Mouse (Mus musculus): Measurements from ENCODE around the gene Arnt2.

Gene Arnt2

DNA sequence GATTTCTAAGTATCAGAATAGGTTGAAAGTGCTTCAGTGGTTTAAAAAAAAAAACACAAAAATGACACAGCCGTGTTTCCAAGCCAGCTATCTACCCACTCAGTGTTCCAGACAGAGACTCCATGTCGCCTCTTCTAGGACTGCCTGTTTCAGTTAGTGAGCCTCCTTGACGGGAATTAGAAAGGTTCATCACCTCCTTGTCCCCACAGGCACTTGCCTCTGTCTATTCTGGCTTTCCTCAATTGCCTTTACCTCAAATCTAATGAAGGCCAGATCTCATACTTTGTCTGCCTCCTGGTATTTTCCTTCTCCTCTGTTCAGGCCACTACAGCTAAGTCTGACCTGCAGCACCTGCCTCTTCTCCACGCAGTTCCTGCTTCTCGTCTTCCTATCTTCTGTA, 1.7 kb downstream of the Arnt2 start:
- in situ Hi-C loops (cut with MboI; ENCODE audit: low pct_unique_long_range_greater_than_20kb in 1 of 2, low sequenced_read_pairs in 2 of 2, unreplicated experiment in 1 of 2), result no loop called here

DNA sequence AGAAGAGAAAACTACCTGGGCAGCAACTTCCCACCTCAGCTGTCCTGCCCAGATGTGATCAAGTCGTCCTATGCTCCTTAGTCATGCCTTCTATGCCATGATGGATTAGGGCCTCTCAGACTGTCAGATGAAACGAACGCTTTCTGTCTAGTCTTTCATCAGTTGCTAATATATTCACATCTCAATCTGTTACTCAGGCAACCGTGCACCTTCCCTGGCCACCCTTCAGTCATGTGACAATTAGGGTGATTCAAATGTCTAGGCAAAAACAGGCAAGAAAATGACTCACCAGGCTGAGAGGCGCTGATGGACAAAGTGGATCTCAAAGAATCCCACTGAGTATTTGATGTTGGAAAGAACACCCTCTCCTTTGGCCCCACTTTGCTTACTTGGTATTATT, 6.6 kb downstream of the Arnt2 start:
- in situ Hi-C loops (cut with MboI; ENCODE audit: low pct_unique_long_range_greater_than_20kb in 1 of 2, low sequenced_read_pairs in 2 of 2, unreplicated experiment in 1 of 2), result no loop called here

DNA sequence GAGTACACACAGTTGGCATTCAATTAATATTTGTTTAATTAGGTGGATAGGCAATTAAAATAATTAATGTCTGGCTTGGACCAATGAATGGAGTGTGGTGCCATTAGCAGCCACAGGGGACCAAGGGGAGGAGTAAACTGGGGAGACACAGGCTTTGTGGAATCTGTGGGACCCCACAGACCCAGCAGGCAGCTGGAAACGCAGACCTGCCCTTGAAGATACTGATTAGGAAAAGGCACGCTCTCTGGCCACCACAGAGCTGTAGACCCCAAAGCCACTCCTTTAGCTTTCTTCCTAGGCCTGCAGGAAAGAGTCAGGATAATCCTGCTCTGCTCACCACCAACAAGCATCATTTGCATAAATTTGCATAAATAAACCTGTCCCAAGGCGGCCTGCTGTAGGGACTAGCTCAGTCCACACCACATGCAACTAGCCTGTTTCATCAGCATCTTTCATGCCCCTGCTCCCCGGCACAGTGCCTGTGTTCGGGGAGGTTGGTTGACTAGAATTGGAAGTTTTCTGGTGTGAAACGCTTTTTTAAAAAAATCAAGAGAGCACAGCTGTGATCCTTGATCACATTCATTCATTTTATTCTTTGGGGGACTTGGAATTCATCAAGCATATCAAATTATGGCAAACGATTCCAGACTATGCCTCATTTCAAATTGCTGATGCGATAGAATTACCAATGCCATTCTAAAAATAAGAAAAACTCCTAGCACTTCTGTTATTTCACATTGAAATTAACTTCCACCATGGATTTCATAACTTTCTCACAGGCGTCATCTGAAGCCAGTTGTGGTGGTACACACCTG, 8.1 kb downstream of the Arnt2 start:
- in situ Hi-C loops (cut with MboI; ENCODE audit: low pct_unique_long_range_greater_than_20kb in 1 of 2, low sequenced_read_pairs in 2 of 2, unreplicated experiment in 1 of 2), result no loop called here

DNA sequence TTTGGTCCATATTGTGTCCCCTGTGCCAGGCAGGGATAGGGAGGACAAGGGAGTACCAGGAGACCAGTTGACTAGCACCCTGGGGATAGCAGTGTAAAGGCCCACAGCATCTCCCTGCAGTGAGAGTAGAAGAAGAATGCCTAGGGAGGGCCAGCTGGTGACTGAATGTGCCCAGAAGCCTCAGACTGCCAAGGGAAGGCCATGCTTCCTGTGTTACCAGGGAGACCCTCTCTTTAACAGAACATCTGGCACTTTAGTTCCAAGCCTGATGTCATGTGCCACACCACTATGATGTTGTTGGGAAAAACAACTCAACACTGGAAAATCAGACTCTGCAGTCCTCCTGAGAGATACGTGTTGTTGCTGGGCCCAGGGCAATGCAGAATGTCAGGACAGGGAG, 12.7 kb downstream of the Arnt2 start:
- in situ Hi-C loops (cut with MboI; ENCODE audit: low pct_unique_long_range_greater_than_20kb in 1 of 2, low sequenced_read_pairs in 2 of 2, unreplicated experiment in 1 of 2), result no loop called here

DNA sequence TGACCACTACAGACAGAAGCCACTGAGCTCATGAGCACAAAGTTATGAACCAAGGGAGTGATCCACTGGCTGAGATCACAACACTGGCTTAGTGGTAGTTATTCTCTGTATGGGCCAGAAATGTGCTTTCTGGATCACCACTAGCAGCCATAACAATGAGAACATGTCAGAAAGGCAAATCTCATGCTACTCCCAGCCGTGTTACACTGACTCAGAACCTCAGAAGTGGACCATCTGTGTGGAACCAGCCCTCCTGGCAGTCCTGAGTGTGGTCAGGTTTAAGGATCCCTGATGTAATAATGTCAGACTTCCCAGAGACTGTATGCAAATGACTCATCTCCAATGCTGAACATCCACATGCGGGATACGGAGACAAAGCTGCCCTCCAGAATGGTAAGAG, 13.4 kb downstream of the Arnt2 start:
- in situ Hi-C loops (cut with MboI; ENCODE audit: low pct_unique_long_range_greater_than_20kb in 1 of 2, low sequenced_read_pairs in 2 of 2, unreplicated experiment in 1 of 2), result no loop called here

DNA sequence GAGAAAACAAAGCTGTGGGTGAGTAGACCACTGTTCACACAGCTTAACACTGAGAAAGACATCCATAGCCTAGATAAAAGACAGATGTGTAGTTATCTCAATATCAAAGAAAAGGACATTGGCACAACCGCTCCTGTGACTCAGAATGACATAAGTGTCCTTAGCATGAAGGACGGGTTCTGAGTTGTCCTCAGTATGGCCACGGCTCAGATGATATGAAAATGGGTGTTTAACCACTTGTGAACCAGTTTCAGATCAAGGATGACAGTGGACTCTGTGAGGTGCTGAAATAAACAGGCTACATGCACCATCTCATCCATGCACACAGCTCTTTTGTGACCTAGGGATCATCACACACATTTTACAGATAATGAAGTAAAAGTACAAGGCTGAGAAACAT, 22.1 kb downstream of the Arnt2 start:
- in situ Hi-C loops (cut with MboI; ENCODE audit: low pct_unique_long_range_greater_than_20kb in 1 of 2, low sequenced_read_pairs in 2 of 2, unreplicated experiment in 1 of 2), result no loop called here

DNA sequence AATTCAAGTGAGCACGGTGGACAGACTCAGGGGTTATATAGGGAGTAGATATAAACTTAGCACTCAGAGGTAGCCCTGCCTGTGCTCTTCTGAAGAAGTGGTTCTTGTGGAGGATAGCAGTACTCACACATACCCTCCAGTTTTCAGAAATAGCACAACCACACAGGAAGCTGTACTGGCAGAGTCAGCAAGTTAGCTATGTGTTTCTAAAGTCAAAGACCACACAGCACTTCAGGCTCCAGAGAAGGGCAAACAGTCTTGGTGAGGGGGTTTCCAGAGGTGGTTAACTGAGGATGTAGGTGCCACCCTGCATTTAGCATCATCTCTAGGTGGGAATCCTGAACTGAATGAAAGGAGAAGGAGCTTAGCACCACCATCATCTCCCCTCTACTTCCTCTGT, 23.5 kb downstream of the Arnt2 start:
- in situ Hi-C loops (cut with MboI; ENCODE audit: low pct_unique_long_range_greater_than_20kb in 1 of 2, low sequenced_read_pairs in 2 of 2, unreplicated experiment in 1 of 2), result no loop called here

DNA sequence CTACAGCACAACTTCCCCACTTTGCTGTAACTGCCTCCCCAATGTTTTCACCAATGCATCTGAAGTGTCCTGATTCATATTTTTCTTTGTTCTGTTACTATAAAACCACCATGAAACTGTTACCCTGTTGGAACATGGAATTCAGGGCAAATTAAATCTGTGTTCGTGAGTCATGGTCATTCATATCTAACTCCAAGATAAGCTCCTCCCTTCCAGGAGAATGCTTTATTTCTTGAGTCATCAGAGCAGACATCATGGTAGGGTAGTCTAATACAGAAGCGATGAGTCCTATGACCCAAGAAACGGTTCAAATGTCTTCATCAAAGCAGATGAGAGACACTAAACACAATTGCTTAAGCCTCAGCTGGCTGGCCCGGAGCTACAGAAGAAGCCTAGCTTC, 25.2 kb downstream of the Arnt2 start:
- in situ Hi-C loops (cut with MboI; ENCODE audit: low pct_unique_long_range_greater_than_20kb in 1 of 2, low sequenced_read_pairs in 2 of 2, unreplicated experiment in 1 of 2), result no loop called here

DNA sequence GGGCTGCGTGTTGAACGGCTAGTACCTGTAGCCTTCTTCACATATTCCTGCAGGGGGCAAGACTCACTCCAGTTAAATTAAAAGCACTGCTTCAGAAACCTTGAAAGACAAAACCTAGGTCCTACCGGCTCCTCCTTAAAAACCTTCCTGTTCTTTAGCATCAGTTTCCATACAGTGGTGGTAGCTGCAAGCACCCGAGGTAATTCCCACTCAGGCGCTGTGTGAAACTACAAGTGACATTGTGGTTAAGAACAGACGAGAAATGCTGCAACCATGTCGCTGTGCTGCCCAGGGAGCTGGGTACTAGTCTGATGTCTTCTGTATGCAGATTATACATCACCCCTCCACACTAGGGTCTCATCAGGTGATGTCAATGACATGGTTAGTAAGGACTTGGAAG, 25.9 kb downstream of the Arnt2 start:
- in situ Hi-C loops (cut with MboI; ENCODE audit: low pct_unique_long_range_greater_than_20kb in 1 of 2, low sequenced_read_pairs in 2 of 2, unreplicated experiment in 1 of 2), result no loop called here

DNA sequence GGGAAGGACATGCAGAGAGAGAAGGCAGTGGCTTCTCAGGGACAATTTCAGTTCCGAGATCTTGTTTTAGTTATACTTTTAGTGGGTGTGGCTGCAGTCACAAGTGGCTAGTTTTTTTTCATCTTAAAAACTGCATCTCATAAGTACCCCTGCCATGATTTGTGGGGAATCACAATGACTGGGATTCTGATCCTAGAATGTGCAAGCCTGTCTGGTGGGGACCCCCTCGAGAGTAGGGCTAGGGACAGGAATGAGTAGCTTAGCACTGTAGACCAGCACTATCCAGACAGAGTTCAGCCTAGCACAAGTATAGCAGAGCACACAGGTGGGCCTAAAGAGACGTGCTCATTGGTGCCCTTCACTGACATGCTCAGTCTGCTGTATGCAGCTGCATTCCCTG, 27.6 kb downstream of the Arnt2 start:
- in situ Hi-C loops (cut with MboI; ENCODE audit: low pct_unique_long_range_greater_than_20kb in 1 of 2, low sequenced_read_pairs in 2 of 2, unreplicated experiment in 1 of 2), result no loop called here

DNA sequence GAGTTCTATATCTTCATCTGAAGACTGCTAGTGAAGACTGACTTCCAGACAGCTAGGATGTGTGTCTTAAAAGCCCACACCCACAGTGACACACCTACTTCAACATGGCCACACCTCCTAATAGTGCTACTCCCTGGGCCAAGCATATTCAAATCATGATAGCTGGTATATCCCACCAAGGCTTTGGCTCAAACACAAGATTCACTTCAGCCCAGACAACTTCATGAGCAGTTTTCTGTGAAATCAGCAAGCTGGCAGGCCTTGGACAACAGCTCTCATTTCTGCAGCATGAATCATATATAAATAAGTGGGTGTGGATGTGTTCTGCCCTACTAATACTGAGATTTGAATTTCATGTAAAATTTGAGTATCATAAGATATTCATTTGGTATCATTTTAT, 29.2 kb downstream of the Arnt2 start:
- in situ Hi-C loops (cut with MboI; ENCODE audit: low pct_unique_long_range_greater_than_20kb in 1 of 2, low sequenced_read_pairs in 2 of 2, unreplicated experiment in 1 of 2), result no loop called here

DNA sequence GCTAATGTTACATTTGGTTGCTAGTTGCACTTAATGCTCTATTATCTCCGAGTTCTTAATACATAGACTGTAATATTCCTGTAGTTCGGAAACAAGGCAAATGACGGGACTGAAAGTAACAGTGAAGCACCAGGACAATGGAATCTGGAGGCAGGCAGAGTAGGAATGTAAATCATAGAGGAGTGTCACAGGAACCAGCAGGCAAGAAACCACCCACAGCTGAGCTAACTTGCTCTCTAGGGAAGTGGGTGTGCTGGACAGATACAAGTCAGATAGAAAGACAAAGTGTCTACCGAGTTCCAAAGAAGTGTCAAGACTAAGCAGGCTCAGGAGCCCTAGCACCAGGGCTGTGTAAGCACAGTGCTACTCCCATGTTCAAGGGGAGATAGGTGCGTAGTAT, 32.6 kb downstream of the Arnt2 start:
- in situ Hi-C loops (cut with MboI; ENCODE audit: low pct_unique_long_range_greater_than_20kb in 1 of 2, low sequenced_read_pairs in 2 of 2, unreplicated experiment in 1 of 2), result no loop called here

DNA sequence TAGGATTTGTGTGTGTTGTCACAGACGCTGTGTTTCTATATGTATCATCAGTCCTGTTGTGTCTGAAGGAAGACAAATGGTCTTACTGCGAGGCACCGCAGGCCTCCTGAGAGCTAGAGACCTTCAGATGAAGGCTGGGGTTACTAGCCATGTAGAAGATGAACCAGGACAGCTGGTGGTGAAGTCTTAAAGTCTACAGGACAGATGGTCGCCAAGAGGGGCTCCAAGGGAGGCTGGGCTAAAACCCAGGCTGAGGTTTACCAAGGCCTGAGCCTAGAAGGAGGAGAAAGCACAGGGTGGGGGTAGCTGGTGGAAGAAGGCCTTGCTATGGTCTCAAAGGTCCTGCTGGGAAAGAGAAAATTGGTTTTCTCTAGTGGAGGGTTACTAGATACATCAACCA, 36.3 kb downstream of the Arnt2 start:
- in situ Hi-C loops (cut with MboI; ENCODE audit: low pct_unique_long_range_greater_than_20kb in 1 of 2, low sequenced_read_pairs in 2 of 2, unreplicated experiment in 1 of 2), result no loop called here

DNA sequence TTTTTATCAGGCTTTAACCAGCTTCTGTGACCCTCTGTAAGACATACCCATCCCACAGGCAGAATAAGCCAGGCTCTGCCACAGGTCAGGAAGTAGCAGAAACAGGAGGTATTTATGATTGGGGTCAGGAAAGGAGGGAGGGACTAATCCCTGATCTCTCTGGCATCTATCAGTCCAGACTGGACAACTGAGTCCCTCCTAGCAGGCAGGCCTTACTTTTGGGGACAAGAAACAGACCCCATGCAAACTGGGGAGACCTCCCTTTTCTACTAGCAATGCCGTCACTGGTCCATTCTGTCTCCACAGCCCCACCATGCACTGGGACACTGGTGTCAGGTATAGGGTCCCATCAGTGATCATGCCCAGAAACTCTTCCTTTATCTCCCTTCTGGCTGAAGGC, 37.1 kb downstream of the Arnt2 start:
- in situ Hi-C loops (cut with MboI; ENCODE audit: low pct_unique_long_range_greater_than_20kb in 1 of 2, low sequenced_read_pairs in 2 of 2, unreplicated experiment in 1 of 2), result no loop called here

DNA sequence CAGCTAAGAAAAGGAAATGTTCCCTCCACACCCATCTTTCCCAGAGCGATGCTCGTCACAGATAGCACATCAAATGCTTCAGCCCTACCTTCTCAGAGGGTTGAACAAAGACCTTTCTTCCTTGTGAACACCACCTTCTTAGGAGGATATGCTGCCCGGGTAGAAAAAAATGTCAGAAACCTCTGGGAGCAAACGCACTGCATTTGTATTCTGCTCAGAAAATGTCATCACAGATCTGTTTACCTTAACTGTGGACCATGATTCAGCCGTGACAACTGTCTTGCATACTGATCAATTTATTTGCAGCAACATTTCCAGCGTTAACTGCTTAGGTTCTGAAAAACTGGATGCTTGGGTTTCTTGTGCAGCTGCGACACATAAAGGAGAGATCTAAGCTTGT, 37.7 kb downstream of the Arnt2 start:
- in situ Hi-C loops (cut with MboI; ENCODE audit: low pct_unique_long_range_greater_than_20kb in 1 of 2, low sequenced_read_pairs in 2 of 2, unreplicated experiment in 1 of 2), result no loop called here

DNA sequence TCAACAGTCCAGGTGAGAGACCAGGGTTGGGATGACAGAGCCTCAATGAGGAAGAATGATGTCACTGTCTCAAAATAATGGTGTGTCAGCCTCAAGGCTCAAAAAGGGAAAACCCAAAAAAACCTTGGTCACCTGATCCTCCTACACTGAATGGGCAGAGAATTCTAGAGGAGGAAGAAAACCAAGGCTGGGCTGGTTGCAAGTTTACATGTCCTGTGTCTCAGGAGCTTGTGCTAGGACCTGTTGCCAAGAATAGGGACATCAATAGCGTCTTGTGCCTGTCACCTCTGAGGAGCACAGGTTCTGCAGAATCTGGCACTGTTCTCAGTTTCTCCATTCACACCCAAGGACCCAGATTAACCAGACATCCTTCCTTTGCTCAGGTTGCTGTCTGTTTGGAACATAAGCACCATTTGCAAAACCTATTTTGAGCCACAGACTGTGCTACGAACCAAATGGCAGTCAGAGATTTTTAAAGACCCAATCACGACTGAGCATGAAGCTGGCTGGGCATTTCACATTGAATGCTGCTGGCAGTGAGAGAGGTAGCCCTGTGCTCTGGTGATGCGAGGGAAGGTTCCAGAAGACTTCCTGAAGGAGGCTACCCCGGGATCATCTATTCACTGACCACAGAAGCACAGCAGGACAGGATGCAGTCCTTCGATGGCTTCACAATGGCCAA, 38.9 kb downstream of the Arnt2 start:
- in situ Hi-C loops (cut with MboI; ENCODE audit: low pct_unique_long_range_greater_than_20kb in 1 of 2, low sequenced_read_pairs in 2 of 2, unreplicated experiment in 1 of 2), result no loop called here

DNA sequence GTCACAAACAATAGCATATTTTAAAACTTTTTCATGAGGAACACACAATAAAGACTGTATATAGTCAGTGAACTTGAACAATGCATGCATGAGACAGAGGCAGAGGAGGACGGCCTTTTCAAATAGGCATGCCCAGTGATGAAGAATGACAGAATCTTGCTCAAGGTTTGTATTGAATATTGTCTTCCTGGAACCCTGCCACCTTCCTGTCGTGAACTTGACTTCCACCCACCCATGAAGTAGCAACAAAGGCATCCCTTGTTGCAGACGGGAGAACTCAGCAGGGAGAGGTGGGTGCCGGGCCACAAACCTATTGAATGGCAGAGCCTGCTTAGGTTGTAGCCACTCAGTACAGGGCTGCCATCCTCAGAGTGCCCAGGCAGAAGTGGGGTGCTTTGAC, 43.7 kb downstream of the Arnt2 start:
- in situ Hi-C loops (cut with MboI; ENCODE audit: low pct_unique_long_range_greater_than_20kb in 1 of 2, low sequenced_read_pairs in 2 of 2, unreplicated experiment in 1 of 2), result no loop called here

DNA sequence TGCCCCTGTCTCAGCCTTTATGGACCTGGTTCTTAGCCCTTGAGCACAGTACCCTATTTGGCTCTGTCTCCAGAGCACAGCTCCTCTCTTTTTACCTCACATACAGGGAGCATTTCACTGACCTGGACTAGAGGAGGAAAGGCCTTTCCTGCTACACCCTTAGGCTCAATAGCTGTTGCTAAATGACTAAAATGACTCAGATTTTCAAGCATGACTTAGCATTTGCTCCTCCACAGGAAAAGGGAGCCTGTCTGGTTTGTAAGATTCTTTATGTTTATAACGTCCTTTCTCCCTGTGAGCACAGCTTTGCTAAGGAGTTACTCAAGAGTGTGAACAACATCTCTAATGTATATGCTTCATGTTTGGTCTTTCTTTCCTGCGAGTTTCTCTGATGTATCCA, 47.3 kb downstream of the Arnt2 start:
- in situ Hi-C loops (cut with MboI; ENCODE audit: low pct_unique_long_range_greater_than_20kb in 1 of 2, low sequenced_read_pairs in 2 of 2, unreplicated experiment in 1 of 2), result no loop called here

DNA sequence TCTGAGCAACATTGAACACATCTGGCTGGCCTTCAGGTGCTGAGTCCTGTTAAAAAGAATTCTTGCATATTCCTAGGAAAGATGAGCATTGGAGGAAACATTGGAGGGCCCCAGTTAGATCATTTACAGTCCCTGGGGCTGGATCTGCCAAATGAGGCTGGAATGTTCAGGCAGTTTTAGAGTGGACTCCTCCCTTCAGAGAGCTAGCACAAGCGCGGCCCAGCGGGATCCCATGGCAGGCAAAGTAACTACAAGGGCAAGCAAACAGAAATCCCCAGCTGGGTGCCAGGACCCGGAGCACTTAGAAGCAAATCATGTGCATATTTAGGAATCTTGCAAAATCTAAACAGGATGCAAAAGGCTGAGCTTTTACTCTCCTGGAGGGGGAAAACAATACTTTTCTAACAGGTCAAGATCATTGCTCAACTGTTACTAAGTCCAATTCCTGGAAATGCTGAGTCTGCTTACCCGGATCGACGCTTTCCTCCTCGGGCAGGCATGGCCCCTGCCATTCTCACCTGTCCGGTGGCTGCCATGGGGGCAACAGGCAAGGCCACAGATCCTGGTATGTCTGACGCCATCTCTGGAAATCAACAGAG, 48.8 kb downstream of the Arnt2 start:
- in situ Hi-C loops (cut with MboI; ENCODE audit: low pct_unique_long_range_greater_than_20kb in 1 of 2, low sequenced_read_pairs in 2 of 2, unreplicated experiment in 1 of 2), result no loop called here

DNA sequence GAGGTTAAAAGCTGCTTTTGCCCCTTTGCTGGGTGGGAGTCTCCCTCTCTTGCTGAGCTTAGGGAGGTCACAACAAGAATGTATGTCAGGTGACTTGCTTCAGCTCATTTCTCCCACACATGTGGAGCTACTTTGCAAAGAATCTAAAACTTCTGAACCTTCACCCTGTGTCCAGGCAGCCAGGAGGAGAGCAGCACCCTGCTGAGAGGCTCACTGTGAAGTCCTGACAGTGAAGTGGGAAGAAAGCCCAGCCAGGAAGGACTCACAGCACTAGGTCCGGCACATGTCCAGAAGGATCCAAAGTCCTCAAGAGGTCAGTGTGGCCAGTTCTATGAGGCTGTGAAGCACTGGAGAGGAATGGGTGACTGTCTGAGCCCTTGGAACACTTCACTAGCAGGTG, 51.5 kb downstream of the Arnt2 start:
- in situ Hi-C loops (cut with MboI; ENCODE audit: low pct_unique_long_range_greater_than_20kb in 1 of 2, low sequenced_read_pairs in 2 of 2, unreplicated experiment in 1 of 2), result loop anchor here (5.0 to 10.0 kb wide), 2 partner anchors 271 to 274 kb away; partner anchors contain the start of gene Cemip (in 2 of the 2)

All from mouse embryonic stem cell (cell line).